Mouse (Mus musculus): ENCODE measurements around the gene Mrpl22. TPM values are rescaled to one million over a fixed set of nuclear protein-coding genes. Genes with fewer than 3 reads are reported as not detected.
"Not testable (repeated sequence)": the region's sequence is repeated elsewhere in the genome, so short reads cannot be mapped to it uniquely, and the experiment has no call there.

Mrpl22 gene
- polyA plus RNA-seq, 1 experiment from 2014 or later: 90.1 TPM

GRCm38 (mm10) chr11:58189675-58190074 lies 18.2 kb downstream of the Mrpl22 start:
- 87% methylated on average over 6 of the region's 6 CpGs for WGBS
- TF ChIP-seq CTCF (IDR thresholded peaks at IDR 0.05; ENCODE audit: low read depth): no peak
- H3K4me2 ChIP-seq (replicated peaks; ENCODE audit: low read depth): no peak overlapping the region
- no peak overlapping the region for H3K9ac ChIP-seq (ENCODE audit: low read depth, low read length)
- H3K4me1 ChIP-seq (replicated peaks; ENCODE audit: control insufficient read depth, insufficient read depth, low read length): no peaks in the 10 kb centered on the region
- H3K27ac ChIP-seq (ENCODE audit: low read depth, low read length): no peak overlapping the region
- H3K36me3 ChIP-seq (ENCODE audit: control insufficient read depth, insufficient read depth): no peaks in the 10 kb centered on the region
- no peaks in the 10 kb centered on the region for H3K27me3 ChIP-seq (replicated peaks; ENCODE audit: control insufficient read depth, insufficient read depth, low read length)
- H3K4me3 ChIP-seq (ENCODE audit: low read depth, low read length): no peak overlapping the region
- no peaks in the 10 kb centered on the region for H3K9me3 ChIP-seq (ENCODE audit: control insufficient read depth)
- no peak for ATAC-seq

GRCm38 (mm10) chr11:58193326-58193725 lies 21.9 kb downstream of the Mrpl22 start:
- no peak for ATAC-seq
- Histone ChIP-seq H3K4me1 (replicated peaks; ENCODE audit: control insufficient read depth, insufficient read depth, low read length) (no peaks in the 10 kb centered on the region), H3K27ac (ENCODE audit: low read depth, low read length) (no peak overlapping the region), H3K4me2 (replicated peaks; ENCODE audit: low read depth) (no peak overlapping the region), H3K27me3 (replicated peaks; ENCODE audit: control insufficient read depth, insufficient read depth, low read length) (no peaks in the 10 kb centered on the region), H3K9ac (ENCODE audit: low read depth, low read length) (no peak overlapping the region), H3K9me3 (ENCODE audit: control insufficient read depth) (no peaks in the 10 kb centered on the region), H3K4me3 (ENCODE audit: low read depth, low read length) (no peak overlapping the region), H3K36me3 (ENCODE audit: control insufficient read depth, insufficient read depth) (no peaks in the 10 kb centered on the region)
- TF ChIP-seq CTCF (IDR thresholded peaks at IDR 0.05; ENCODE audit: low read depth): no peak
- WGBS: 53% methylated on average over 3 of the region's 3 CpGs

- 41% methylated on average over 4 of the region's 4 CpGs for WGBS
- H3K4me1 ChIP-seq (replicated peaks; ENCODE audit: control insufficient read depth, insufficient read depth, low read length): no peaks in the 10 kb centered on the region
- no peak overlapping the region for H3K27ac ChIP-seq (ENCODE audit: low read depth, low read length)
- ATAC-seq: no peak
- H3K9me3 ChIP-seq (ENCODE audit: control insufficient read depth): no peaks in the 10 kb centered on the region
- no peaks in the 10 kb centered on the region for H3K36me3 ChIP-seq (ENCODE audit: control insufficient read depth, insufficient read depth)
- H3K4me3 ChIP-seq (ENCODE audit: low read depth, low read length): no peak overlapping the region
- no peak overlapping the region for H3K4me2 ChIP-seq (replicated peaks; ENCODE audit: low read depth)
- TF ChIP-seq CTCF (IDR thresholded peaks at IDR 0.05; ENCODE audit: low read depth): no peak
- H3K9ac ChIP-seq (ENCODE audit: low read depth, low read length): peak overlapping the region; percentile 23; the same call in 1 of the 2 replicates
- H3K27me3 ChIP-seq (replicated peaks; ENCODE audit: control insufficient read depth, insufficient read depth, low read length): no peaks in the 10 kb centered on the region
Observed at GRCm38 (mm10) chr11:58193860-58194520, 22.5 kb downstream of the Mrpl22 start.

- H3K4me2 ChIP-seq (replicated peaks; ENCODE audit: low read depth): peak overlapping the region; percentile 78
- WGBS: 88% methylated on average over 4 of the region's 4 CpGs
- H3K27ac ChIP-seq (ENCODE audit: low read depth, low read length): no peak overlapping the region
- H3K9ac ChIP-seq (ENCODE audit: low read depth, low read length): peak overlapping the region; percentile 58; the same call in 1 of the 2 replicates
- TF ChIP-seq CTCF (IDR thresholded peaks at IDR 0.05; ENCODE audit: low read depth): no peak
- H3K4me1 ChIP-seq (replicated peaks; ENCODE audit: control insufficient read depth, insufficient read depth, low read length): no peaks in the 10 kb centered on the region
- peak overlapping the region; percentile 68 for H3K4me3 ChIP-seq (ENCODE audit: low read depth, low read length)
- no peaks in the 10 kb centered on the region for H3K9me3 ChIP-seq (ENCODE audit: control insufficient read depth)
- no peaks in the 10 kb centered on the region; the same call in 1 of the 2 replicates for H3K36me3 ChIP-seq (ENCODE audit: control insufficient read depth, insufficient read depth)
- no peak for ATAC-seq
- no peaks in the 10 kb centered on the region for H3K27me3 ChIP-seq (replicated peaks; ENCODE audit: control insufficient read depth, insufficient read depth, low read length)
Observed at GRCm38 (mm10) chr11:58198663-58199062, 27.2 kb downstream of the Mrpl22 start.

- WGBS: 6% methylated on average over 13 of the region's 15 CpGs
- Histone ChIP-seq H3K27ac (ENCODE audit: low read depth, low read length) (peak within 1 kb of the TSS; percentile 83), H3K4me2 (replicated peaks; ENCODE audit: low read depth) (peak within 1 kb of the TSS; percentile 78), H3K4me3 (ENCODE audit: low read depth, low read length) (peak within 1 kb of the TSS; percentile 68), H3K9ac (ENCODE audit: low read depth, low read length) (peak within 1 kb of the TSS; percentile 58)
- H3K36me3 ChIP-seq (ENCODE audit: control insufficient read depth, insufficient read depth); H3K9me3 ChIP-seq (ENCODE audit: control insufficient read depth); H3K4me1 ChIP-seq (replicated peaks; ENCODE audit: control insufficient read depth, insufficient read depth, low read length); H3K27me3 ChIP-seq (replicated peaks; ENCODE audit: control insufficient read depth, insufficient read depth, low read length): not testable (repeated sequence)
- ATAC-seq: peak; percentile 84
Observed at GRCm38 (mm10) chr11:58199229-58200037, 28.0 kb downstream of the Mrpl22 start, which contains the start of the genes Igtp and Irgm2. TSS of gene Igtp (plus strand) at chr11:58199556. TSS of gene Irgm2 (plus strand) at chr11:58199618.

GRCm38 (mm10) chr11:58200226-58200625 lies 28.8 kb downstream of the Mrpl22 start:
- TF ChIP-seq CTCF (IDR thresholded peaks at IDR 0.05; ENCODE audit: low read depth): no peak
- Histone ChIP-seq H3K4me3 (ENCODE audit: low read depth, low read length) (peak overlapping the region; percentile 12; the same call in 1 of the 2 replicates), H3K27ac (ENCODE audit: low read depth, low read length) (no peak overlapping the region), H3K9ac (ENCODE audit: low read depth, low read length) (no peak overlapping the region), H3K4me2 (replicated peaks; ENCODE audit: low read depth) (peak overlapping the region; percentile 78), H3K4me1 (replicated peaks; ENCODE audit: control insufficient read depth, insufficient read depth, low read length) (no peaks in the 10 kb centered on the region), H3K9me3 (ENCODE audit: control insufficient read depth) (no peaks in the 10 kb centered on the region), H3K36me3 (ENCODE audit: control insufficient read depth, insufficient read depth) (no peaks in the 10 kb centered on the region; the same call in 1 of the 2 replicates), H3K27me3 (replicated peaks; ENCODE audit: control insufficient read depth, insufficient read depth, low read length) (no peaks in the 10 kb centered on the region)
- 92% methylated on average over 4 of the region's 4 CpGs for WGBS
- no peak for ATAC-seq
